In genomic region chr19:37050643-37051345, GRCm38 (mm10) we compare ENCODE assay signal across 9 mouse cellular contexts.
DNase-seq lines count a peak whose midpoint lies in the region; ATAC-seq and TF ChIP-seq lines count a peak whose summit lies in the region.
"Had no signal": no experiment of that assay in that cellular context is flagged by ENCODE, and none has a peak within 500 bp of the region (broad histone marks: within the 10 kb centered on the region; RNA-seq: fewer than 3 reads in every experiment).

No protein-coding gene starts in this region.

- peak; percentile 35 to 94 (median 60) for TF ChIP-seq CTCF in MEL (IDR thresholded peaks at IDR 0.05 in 2 of 3, conservative IDR thresholded peaks at IDR 0.05 in 1 of 3; ENCODE audit: control insufficient read depth in 1 of 3, insufficient read depth in 1 of 3, low read depth in 2 of 3, low read length in 3 of 3, poor library complexity in 1 of 3, severe bottlenecking in 1 of 3)

- TF ChIP-seq EP300 in MEL (IDR thresholded peaks at IDR 0.05; ENCODE audit: low read depth in 1 of 2, low read length in 2 of 2): no peak

- no peaks in the 10 kb centered on the region for H3K27me3 ChIP-seq in kidney, embryonic 15.5 days
- no peaks in the 10 kb centered on the region for H3K27me3 ChIP-seq in MEL (ENCODE audit: control insufficient read depth in 1 of 2, insufficient read depth in 2 of 2, low read length in 2 of 2)
- no peaks in the 10 kb centered on the region for H3K27me3 ChIP-seq in midbrain, embryonic 16.5 days (ENCODE audit: control insufficient read depth, insufficient read depth, low read depth, low read length)
- H3K27me3 ChIP-seq: embryonic facial prominence, embryonic 12.5 days had no signal

- no peaks in the 10 kb centered on the region for H3K36me3 ChIP-seq in kidney, embryonic 15.5 days
- H3K36me3 ChIP-seq in MEL (ENCODE audit: control insufficient read depth in 1 of 2, insufficient read depth in 2 of 2, low read length in 2 of 2): no peaks in the 10 kb centered on the region
- H3K36me3 ChIP-seq in midbrain, embryonic 16.5 days (ENCODE audit: control insufficient read depth, insufficient read depth, low read length): 0 out of 2 replicates have a peak, but pooled peaks cover 5% of the 10 kb centered on the region
- H3K36me3 ChIP-seq: embryonic facial prominence, embryonic 12.5 days had no signal

- no peak overlapping the region for H3K9ac ChIP-seq in kidney, embryonic 15.5 days
- no peak overlapping the region for H3K9ac ChIP-seq in MEL (ENCODE audit: control insufficient read depth, low read depth, low read length, poor library complexity, severe bottlenecking)
- no peak overlapping the region for H3K9ac ChIP-seq in midbrain, embryonic 16.5 days (ENCODE audit: low read depth, low read length)
- H3K9ac ChIP-seq: embryonic facial prominence, embryonic 12.5 days had no signal

- DNase-seq in kidney, adult 11 months: peak; percentile 49
- DNase-seq in MEL (ENCODE audit: low read depth, low spot score): peak; percentile 71
- DNase-seq in cerebellum, adult 11 months: peak; percentile 71
- DNase-seq in forelimb bud, embryonic 11.5 days (ENCODE audit: low read depth, low spot score): peak; percentile 62
- DNase-seq in layer of hippocampus, adult 9-10 months (ENCODE audit: low spot score): peak; percentile 70
- peak; percentile 61 for DNase-seq in yolk sac, embryonic 10.5 days (ENCODE audit: low spot score)

- no peak for ATAC-seq in kidney, embryonic 15.5 days (replicated peaks; ENCODE audit: low FRiP score)
- ATAC-seq in midbrain, embryonic 16.5 days: 0 out of 2 replicates have a peak, but pooled peaks have one; percentile 58

- TF ChIP-seq RAD21 in MEL (IDR thresholded peaks at IDR 0.05; ENCODE audit: low read depth, low read length): peak; percentile 98

- no peak for TF ChIP-seq POLR2A in MEL (IDR thresholded peaks at IDR 0.05; ENCODE audit: control insufficient read depth in 1 of 2, insufficient read depth in 1 of 2, low read depth in 1 of 2, low read length in 2 of 2, poor library complexity in 1 of 2)

- H3K4me3 ChIP-seq in kidney, embryonic 15.5 days (replicated peaks): no peak overlapping the region
- no peak overlapping the region for H3K4me3 ChIP-seq in MEL (ENCODE audit: control insufficient read depth in 1 of 2, insufficient read depth in 1 of 2, low read depth in 2 of 2, low read length in 2 of 2)
- no peak overlapping the region for H3K4me3 ChIP-seq in midbrain, embryonic 16.5 days (ENCODE audit: low read depth, low read length)
- H3K4me3 ChIP-seq: embryonic facial prominence, embryonic 12.5 days had no signal

- H3K27ac ChIP-seq in kidney, embryonic 15.5 days: no peak overlapping the region
- no peak overlapping the region for H3K27ac ChIP-seq in MEL (ENCODE audit: control insufficient read depth, low read depth, low read length)
- no peak overlapping the region for H3K27ac ChIP-seq in midbrain, embryonic 16.5 days (ENCODE audit: low read length)
- H3K27ac ChIP-seq: embryonic facial prominence, embryonic 12.5 days had no signal

- no peaks in the 10 kb centered on the region for H3K79me2 ChIP-seq in MEL (ENCODE audit: control insufficient read depth, insufficient read depth, low read length, poor library complexity)

- no peaks in the 10 kb centered on the region for H3K4me1 ChIP-seq in kidney, embryonic 15.5 days
- H3K4me1 ChIP-seq in MEL (ENCODE audit: control insufficient read depth in 1 of 2, insufficient read depth in 2 of 2, low read length in 2 of 2): no peaks in the 10 kb centered on the region
- H3K4me1 ChIP-seq in midbrain, embryonic 16.5 days (ENCODE audit: control insufficient read depth, insufficient read depth, low read length): no peaks in the 10 kb centered on the region
- H3K4me1 ChIP-seq: embryonic facial prominence, embryonic 12.5 days had no signal

- WGBS in kidney, embryonic 15.5 days: 71% methylated on average over 4 of the region's 4 CpGs
- 69% methylated on average over 4 of the region's 4 CpGs for WGBS in midbrain, embryonic 16.5 days

- H3K9me3 ChIP-seq in kidney, embryonic 15.5 days (replicated peaks): no peaks in the 10 kb centered on the region
- no peaks in the 10 kb centered on the region for H3K9me3 ChIP-seq in MEL (replicated peaks; ENCODE audit: insufficient read depth, low read length)
- no peaks in the 10 kb centered on the region for H3K9me3 ChIP-seq in midbrain, embryonic 16.5 days (replicated peaks; ENCODE audit: control insufficient read depth, low read length, poor library complexity, severe bottlenecking)
- H3K9me3 ChIP-seq: embryonic facial prominence, embryonic 12.5 days had no signal

- no peak overlapping the region for H3K4me2 ChIP-seq in kidney, embryonic 15.5 days
- no peak overlapping the region for H3K4me2 ChIP-seq in midbrain, embryonic 16.5 days (ENCODE audit: low read length)
- H3K4me2 ChIP-seq: embryonic facial prominence, embryonic 12.5 days had no signal

TF ChIP-seq in MEL, 35 proteins besides CTCF, POLR2A, EP300 and RAD21:
- TF ChIP-seq SMC3 (IDR thresholded peaks at IDR 0.05; ENCODE audit: low read depth, low read length): peak; percentile 97
- TF ChIP-seq ZC3H11A (IDR thresholded peaks at IDR 0.05; ENCODE audit: low read depth, low read length): peak; percentile 93
- TF ChIP-seq CHD1 (IDR thresholded peaks at IDR 0.05; ENCODE audit: low read depth, low read length): no peak
